Mouse (Mus musculus) heart, embryonic 13.5 days (tissue): ENCODE measurements around the gene Cat. TPM values are rescaled to one million over a fixed set of nuclear protein-coding genes. Genes with fewer than 3 reads are reported as not detected.
A peak's percentile ranks its signal among the peaks of the same experiment; 100 is the strongest.

Experiments
- ATAC-seq: fragments of 200-750 bp; cut with Nextera tagmentation; 2 replicates; pipeline ENCODE4 v1.8.0; 2017; ENCODE audit warnings: moderate TSS enrichment; ENCODE audit not compliant: insufficient number of reproducible peaks, low FRiP score, low TSS enrichment; ENCODE audit errors: extremely low read depth
- H3K27ac ChIP-seq: fragments of 300-500 bp; sonication (generic); replicated peaks from 2 replicates; pipeline ENCODE4 v1.5.1; 2015; ENCODE audit warnings: moderate library complexity, mild to moderate bottlenecking, inconsistent platforms
- H3K27me3 ChIP-seq: fragments of 300-500 bp; sonication (generic); replicated peaks from 2 replicates; pipeline ENCODE4 v1.6.1; 2015; ENCODE audit warnings: mild to moderate bottlenecking, inconsistent platforms
- H3K36me3 ChIP-seq: fragments of 300-500 bp; sonication (generic); 2 replicates; pipeline ENCODE4 v1.6.1; 2015; ENCODE audit warnings: mild to moderate bottlenecking, inconsistent platforms
- H3K4me1 ChIP-seq: fragments of 300-500 bp; sonication (generic); 2 replicates; pipeline ENCODE4 v1.6.1; 2015; ENCODE audit warnings: inconsistent platforms
- H3K4me2 ChIP-seq: fragments of 300-500 bp; sonication (generic); 2 replicates; pipeline ENCODE4 v1.6.1; 2015; ENCODE audit warnings: inconsistent platforms, mild to moderate bottlenecking, moderate library complexity
- H3K4me3 ChIP-seq: fragments of 300-500 bp; sonication (generic); 2 replicates; pipeline ENCODE4 v1.5.1; 2015; ENCODE audit warnings: moderate library complexity, mild to moderate bottlenecking, inconsistent platforms
- H3K9ac ChIP-seq: fragments of 300-500 bp; sonication (generic); 2 replicates; pipeline ENCODE4 v1.6.1; 2015; ENCODE audit warnings: inconsistent platforms, mild to moderate bottlenecking, moderate library complexity
- H3K9me3 ChIP-seq: fragments of 300-500 bp; sonication (generic); 2 replicates; pipeline ENCODE4 v1.6.1; 2016; ENCODE audit warnings: inconsistent platforms
- WGBS: fragments of 180-500 bp; shearing (Covaris S2); methylation state at CpG from one replicate; pipeline ENCODE4 v1.1.7; 2015; ENCODE audit warnings: mixed read lengths; 5-methylcytosine and 5-hydroxymethylcytosine counted together
- polyA plus RNA-seq: library from polyadenylated mRNA; unstranded; fragments of >200 nt; fragmentation: Nextera tagmentation; extraction: Ambion mirVana; gene quantifications from 2 replicates; pipeline ENCODE4 v1.2.1, GENCODE M21; 2015

The Cat gene
- polyA plus RNA-seq, 1 experiment from 2014 or later = 81.0 TPM

DNA sequence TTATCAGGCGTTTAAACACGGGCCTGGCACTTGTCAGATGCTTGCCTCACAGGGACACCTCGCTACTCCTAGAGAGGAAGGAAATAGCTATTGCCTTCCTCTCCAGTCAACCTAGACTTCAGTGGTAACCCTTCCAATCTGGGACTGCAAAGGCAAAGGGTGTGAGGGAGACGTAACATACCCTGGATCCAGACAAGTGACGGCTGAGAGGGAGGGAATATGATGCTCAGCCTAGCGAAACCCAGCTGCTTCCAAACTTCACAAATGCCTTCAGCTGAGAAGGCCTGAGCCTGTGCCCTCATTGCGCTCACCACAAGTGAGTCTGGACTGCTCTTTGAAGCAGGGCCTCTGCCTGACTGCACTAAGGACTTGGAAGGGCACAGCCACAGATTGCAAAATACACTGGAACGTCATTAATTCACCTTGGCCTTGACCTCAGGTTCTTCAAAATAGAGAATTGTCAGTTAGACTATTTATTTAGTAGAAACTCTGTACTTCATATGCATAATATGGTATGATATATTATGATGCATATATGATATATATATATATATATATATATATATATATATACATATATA lies 52.2 kb downstream of the Cat start:
- no peak for ATAC-seq
- 22% methylated on average over 8 of the region's 8 CpGs for WGBS

DNA sequence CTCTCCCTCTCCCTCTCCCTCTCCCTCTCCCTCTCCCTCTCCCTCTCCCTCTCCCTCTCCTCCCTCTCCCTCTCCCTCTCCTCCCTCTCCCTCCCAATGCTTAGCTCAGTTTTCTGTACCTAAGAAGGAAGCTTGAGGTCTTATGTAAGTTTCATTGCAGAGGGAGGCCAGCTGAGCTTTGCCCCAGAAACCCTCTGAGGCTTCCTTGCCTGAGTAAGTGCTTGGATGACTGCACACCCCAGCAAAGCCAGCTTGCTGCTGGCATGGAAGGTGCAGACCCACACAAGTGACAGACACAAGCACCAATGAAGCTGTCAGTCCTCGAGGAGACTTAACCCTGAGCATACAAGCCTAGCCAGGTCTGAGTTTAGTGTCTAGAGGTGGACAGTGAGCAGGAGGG lies 54.2 kb downstream of the Cat start:
- no peak overlapping the region for H3K4me3 ChIP-seq
- no peak overlapping the region for H3K4me2 ChIP-seq
- H3K9me3 ChIP-seq = no peaks in the 10 kb centered on the region
- H3K9ac ChIP-seq = no peak overlapping the region
- H3K27ac ChIP-seq = no peak overlapping the region
- H3K36me3 ChIP-seq = no peaks in the 10 kb centered on the region
- 21% methylated on average over 1 of the region's 1 CpGs for WGBS
- H3K27me3 ChIP-seq = 0 out of 2 replicates have a peak, but pooled peaks cover 7% of the 10 kb centered on the region
- no peak for ATAC-seq
- H3K4me1 ChIP-seq = peaks cover 14% of the 10 kb centered on the region

More for the DNA sequence above, 52.2 kb downstream of the Cat start:
- Histone ChIP-seq H3K4me1 (peaks cover 30% of the 10 kb centered on the region), H3K27me3 (0 out of 2 replicates have a peak, but pooled peaks cover 6% of the 10 kb centered on the region), H3K9me3 (no peaks in the 10 kb centered on the region), H3K9ac (no peak overlapping the region), H3K4me3 (no peak overlapping the region), H3K36me3 (no peaks in the 10 kb centered on the region), H3K27ac (peak overlapping the region; percentile 62), H3K4me2 (no peak overlapping the region)

DNA sequence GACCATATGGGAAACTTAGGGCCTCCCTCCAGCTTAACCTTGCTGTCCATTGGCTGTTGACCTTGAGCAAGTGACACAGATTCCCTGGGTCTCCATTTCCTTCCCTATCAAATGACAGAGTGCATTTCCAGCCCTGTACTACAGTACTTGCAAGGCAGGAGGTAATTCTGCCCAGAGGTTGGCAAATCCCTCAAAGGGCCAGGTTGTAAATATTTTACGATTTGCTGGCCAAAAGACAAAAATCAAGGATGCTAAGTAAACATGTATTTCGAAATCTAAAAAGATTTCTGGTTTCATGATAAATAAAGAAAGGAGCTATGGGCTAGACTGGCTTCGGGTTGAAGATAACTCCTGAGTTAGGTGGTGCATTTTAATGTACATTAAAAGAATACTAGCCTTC lies 56.6 kb downstream of the Cat start:
- Histone ChIP-seq H3K27me3 (0 out of 2 replicates have a peak, but pooled peaks cover 9% of the 10 kb centered on the region), H3K9ac (no peak overlapping the region), H3K4me1 (peaks cover 18% of the 10 kb centered on the region), H3K4me2 (no peak overlapping the region), H3K27ac (no peak overlapping the region), H3K4me3 (no peak overlapping the region), H3K36me3 (no peaks in the 10 kb centered on the region), H3K9me3 (no peaks in the 10 kb centered on the region)
- ATAC-seq = no peak
- WGBS = 86% methylated on average over 3 of the region's 3 CpGs

DNA sequence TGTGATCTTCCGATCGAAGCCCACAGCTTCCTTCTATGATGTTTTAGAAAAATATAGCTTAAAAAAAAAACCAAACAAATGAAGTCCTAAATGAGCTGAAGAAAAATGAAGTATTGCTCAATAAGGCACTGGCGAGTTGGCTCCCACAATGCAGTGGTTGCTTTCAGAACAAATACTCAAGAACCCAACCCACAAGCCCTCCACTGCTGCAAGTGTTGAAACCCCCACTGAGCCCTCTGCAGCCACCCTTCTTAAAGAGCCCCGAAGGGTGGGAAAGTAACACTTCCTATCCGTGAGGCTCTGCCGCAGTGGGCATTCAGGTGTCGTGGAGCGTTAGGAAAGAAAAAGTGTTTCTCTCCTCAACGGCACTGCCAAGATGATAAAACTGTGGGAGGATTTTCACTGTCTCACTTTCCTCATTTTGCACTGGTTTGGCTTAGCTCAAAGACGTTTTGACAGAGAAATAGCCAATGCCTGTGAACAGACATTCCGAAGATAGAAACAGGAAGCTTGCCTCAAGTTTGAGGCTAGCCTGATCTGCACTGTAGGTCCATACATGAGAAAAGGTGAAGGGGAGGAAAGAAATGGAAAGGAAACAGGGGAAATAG lies 59.4 kb downstream of the Cat start:
- no peak overlapping the region for H3K4me3 ChIP-seq
- 0 out of 2 replicates have a peak, but pooled peaks cover 9% of the 10 kb centered on the region for H3K27me3 ChIP-seq
- H3K9ac ChIP-seq = no peak overlapping the region
- no peaks in the 10 kb centered on the region for H3K9me3 ChIP-seq
- ATAC-seq = no peak
- WGBS = 61% methylated on average over 11 of the region's 11 CpGs
- no peaks in the 10 kb centered on the region for H3K36me3 ChIP-seq
- no peak overlapping the region for H3K27ac ChIP-seq
- peaks cover 13% of the 10 kb centered on the region for H3K4me1 ChIP-seq
- H3K4me2 ChIP-seq = no peak overlapping the region

DNA sequence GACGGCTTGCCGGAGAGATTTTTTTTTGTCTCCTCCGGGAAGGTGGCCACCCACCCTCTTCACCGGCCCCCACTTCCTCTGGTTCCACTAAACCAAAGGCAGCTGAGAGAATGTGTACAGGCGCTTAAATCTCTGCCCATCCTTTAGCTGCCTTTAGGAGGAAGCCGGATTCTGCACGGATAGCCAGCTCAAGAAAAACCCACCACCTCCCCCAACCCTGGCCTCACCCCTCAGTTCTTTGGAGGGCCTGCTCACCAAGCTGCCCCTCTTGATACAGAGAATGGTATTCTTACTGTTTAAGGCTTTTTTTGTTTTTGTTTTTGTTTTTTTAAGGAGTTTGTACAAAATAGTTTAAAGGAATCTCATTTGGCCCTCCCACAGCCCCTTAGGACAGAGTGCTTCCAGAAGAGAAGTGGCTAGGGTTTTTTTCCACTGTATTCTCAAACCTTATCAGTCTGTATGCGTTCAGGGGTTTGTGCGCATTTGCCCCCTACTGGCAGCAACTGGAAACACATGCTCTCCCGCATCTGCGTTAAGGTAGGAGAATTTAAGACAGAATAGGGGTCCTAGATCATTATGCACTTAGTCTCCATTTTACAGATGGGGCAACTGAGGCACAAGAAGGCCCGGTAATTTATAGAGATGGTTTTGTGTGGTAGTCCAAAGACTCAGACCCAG lies 60.5 kb downstream of the Cat start:
- Histone ChIP-seq H3K9me3 (no peaks in the 10 kb centered on the region), H3K27ac (no peak overlapping the region), H3K4me1 (peaks cover 13% of the 10 kb centered on the region), H3K4me3 (no peak overlapping the region), H3K4me2 (peak overlapping the region; percentile 4; the same call in 1 of the 2 replicates), H3K9ac (peak overlapping the region; percentile 24; the same call in 1 of the 2 replicates), H3K27me3 (0 out of 2 replicates have a peak, but pooled peaks cover 3% of the 10 kb centered on the region), H3K36me3 (no peaks in the 10 kb centered on the region)
- ATAC-seq = no peak
- 22% methylated on average over 12 of the region's 12 CpGs for WGBS

DNA sequence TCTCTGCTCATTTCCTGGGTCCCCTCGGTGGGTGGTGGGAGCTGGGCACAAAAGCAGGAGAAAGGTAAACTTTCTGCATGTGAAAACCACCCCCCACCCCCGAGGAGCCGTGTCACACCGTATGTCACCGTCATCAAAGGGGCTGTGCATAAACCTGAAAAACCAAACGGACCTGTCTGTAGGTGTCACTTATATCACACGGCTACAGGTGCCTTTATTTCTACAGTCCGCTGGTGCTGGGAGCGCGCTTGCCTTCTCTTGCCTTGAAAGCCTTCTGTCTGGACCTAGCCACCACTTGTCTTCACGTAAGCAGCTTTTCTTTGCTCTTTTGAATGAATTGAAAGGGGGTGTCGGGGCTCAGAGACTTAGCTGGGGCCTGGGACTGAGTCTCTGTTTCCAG lies 61.1 kb downstream of the Cat start:
- Histone ChIP-seq H3K36me3 (no peaks in the 10 kb centered on the region), H3K27me3 (0 out of 2 replicates have a peak, but pooled peaks cover 3% of the 10 kb centered on the region), H3K9ac (peak overlapping the region; percentile 24; the same call in 1 of the 2 replicates), H3K27ac (no peak overlapping the region), H3K9me3 (no peaks in the 10 kb centered on the region), H3K4me1 (peaks cover 13% of the 10 kb centered on the region), H3K4me2 (peak overlapping the region; percentile 4; the same call in 1 of the 2 replicates), H3K4me3 (no peak overlapping the region)
- ATAC-seq = no peak
- WGBS = 69% methylated on average over 12 of the region's 12 CpGs

DNA sequence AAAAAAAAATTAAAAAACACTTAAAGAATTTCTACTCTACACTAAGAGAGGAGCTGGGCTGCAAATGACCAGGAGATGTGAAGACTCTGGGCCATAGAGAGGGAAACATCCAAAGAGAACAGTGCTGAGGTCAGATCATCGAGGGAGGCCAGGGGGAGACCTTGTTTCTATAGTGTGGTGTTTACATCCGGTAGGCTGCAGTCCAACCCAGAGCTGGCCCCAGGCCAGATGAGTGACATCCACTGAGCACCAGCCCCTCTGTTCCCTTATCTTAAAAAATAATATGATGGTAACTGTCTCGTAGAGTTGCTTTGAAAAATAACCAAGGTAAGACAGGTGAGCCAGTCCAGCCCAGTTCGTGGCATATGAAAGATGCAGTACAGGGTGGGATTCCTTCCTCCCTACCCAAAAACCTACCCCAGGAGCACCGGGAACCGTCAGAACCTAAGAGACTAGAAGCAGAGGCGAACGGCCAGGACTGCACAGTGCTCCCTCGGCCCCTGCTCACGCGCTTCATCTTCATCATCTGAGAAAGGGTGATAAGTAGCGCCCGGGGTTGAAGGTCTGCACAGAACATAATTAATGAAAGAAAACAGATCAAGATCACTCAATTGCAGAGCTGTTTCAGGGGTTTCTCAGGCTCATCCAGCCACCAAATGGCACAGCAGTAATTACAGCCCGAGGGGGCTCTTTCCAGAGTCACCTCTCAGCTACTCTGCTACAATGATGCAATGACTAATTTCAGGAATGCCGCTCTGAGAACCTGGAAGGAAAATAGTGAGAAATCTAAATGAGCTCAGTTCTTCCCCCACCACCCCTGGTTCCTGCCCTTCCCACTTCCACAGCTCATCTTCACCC lies 64.1 kb downstream of the Cat start:
- H3K4me2 ChIP-seq = no peak overlapping the region
- no peak overlapping the region for H3K4me3 ChIP-seq
- H3K27me3 ChIP-seq = 0 out of 2 replicates have a peak, but pooled peaks cover 3% of the 10 kb centered on the region
- H3K4me1 ChIP-seq = peaks cover 14% of the 10 kb centered on the region
- H3K27ac ChIP-seq = no peak overlapping the region
- no peaks in the 10 kb centered on the region for H3K36me3 ChIP-seq
- H3K9me3 ChIP-seq = no peaks in the 10 kb centered on the region
- ATAC-seq = no peak
- no peak overlapping the region for H3K9ac ChIP-seq
- 51% methylated on average over 15 of the region's 15 CpGs for WGBS

DNA sequence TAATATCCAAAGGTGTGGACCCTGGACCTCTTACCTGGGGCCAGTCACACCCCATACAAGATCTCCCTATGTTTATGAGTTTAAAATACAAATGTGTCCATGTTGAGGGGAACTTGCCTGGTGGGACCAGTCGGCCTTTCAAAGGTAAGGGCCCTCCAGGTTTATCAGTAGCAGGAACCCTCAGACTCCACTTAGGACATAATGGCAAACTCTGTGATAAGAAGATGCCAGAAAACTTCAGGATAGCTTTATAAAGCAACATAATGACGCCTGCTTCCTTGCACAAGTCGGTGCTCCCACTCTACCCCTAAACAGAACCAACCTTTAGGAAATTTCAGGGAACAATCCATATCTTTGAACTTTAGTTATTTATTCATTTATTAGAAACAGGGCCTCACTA lies 69.2 kb downstream of the Cat start:
- 35% methylated on average over 3 of the region's 3 CpGs for WGBS
- Histone ChIP-seq H3K4me3 (no peak overlapping the region), H3K27me3 (0 out of 2 replicates have a peak, but pooled peaks cover 3% of the 10 kb centered on the region), H3K9ac (no peak overlapping the region), H3K27ac (no peak overlapping the region), H3K4me2 (no peak overlapping the region), H3K36me3 (no peaks in the 10 kb centered on the region), H3K4me1 (peaks cover 18% of the 10 kb centered on the region), H3K9me3 (no peaks in the 10 kb centered on the region)
- no peak for ATAC-seq

DNA sequence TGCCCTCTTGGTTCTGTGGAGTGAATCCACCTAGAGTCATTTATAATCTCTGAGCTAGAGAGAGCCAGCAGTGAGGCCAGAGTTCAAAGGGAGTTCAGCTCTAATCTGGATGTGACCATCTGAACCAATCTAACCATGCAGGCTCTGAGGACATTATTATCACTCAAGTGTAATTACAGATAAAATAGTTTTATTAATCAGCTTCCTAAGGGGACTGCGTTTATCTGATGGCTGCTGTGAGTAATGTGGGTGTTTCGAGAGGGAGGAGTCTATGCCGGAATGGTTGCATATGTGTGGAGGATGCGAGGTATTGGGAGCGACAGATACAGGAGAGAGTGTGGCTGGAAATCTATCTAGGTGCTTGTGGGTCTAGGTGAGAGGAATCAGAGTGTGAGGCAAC lies 71.6 kb downstream of the Cat start:
- H3K9me3 ChIP-seq = no peaks in the 10 kb centered on the region
- H3K4me3 ChIP-seq = no peak overlapping the region
- ATAC-seq = no peak
- WGBS = 56% methylated on average over 5 of the region's 5 CpGs
- no peak overlapping the region for H3K9ac ChIP-seq
- H3K27me3 ChIP-seq = 0 out of 2 replicates have a peak, but pooled peaks cover 3% of the 10 kb centered on the region
- no peaks in the 10 kb centered on the region for H3K36me3 ChIP-seq
- H3K4me1 ChIP-seq = peaks cover 16% of the 10 kb centered on the region
- no peak overlapping the region for H3K27ac ChIP-seq
- H3K4me2 ChIP-seq = no peak overlapping the region

DNA sequence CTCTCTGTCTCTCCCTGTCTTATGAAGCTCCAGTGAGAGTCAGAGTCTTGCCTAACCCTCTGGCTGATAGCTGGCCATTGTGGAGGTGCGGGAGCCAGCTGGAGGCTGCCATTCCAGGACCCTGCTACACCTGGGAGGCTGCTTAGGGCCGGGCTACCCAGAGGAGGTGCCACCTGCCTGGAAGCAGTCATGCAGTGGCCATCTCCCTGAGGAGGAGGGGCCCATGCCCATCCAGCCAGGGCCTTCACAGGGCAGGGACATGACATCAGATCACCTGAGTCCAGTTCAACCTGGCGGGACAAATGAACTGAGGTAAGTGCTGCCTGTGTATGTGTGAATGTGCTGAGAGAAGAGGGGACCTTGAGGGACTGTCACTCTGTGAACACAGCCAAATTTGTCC lies 73.1 kb downstream of the Cat start:
- Histone ChIP-seq H3K4me3 (no peak overlapping the region), H3K9ac (no peak overlapping the region), H3K9me3 (no peaks in the 10 kb centered on the region), H3K27me3 (0 out of 2 replicates have a peak, but pooled peaks cover 3% of the 10 kb centered on the region), H3K27ac (no peak overlapping the region), H3K4me1 (peaks cover 16% of the 10 kb centered on the region), H3K4me2 (no peak overlapping the region), H3K36me3 (no peaks in the 10 kb centered on the region)
- WGBS = 75% methylated on average over 3 of the region's 3 CpGs
- no peak for ATAC-seq

DNA sequence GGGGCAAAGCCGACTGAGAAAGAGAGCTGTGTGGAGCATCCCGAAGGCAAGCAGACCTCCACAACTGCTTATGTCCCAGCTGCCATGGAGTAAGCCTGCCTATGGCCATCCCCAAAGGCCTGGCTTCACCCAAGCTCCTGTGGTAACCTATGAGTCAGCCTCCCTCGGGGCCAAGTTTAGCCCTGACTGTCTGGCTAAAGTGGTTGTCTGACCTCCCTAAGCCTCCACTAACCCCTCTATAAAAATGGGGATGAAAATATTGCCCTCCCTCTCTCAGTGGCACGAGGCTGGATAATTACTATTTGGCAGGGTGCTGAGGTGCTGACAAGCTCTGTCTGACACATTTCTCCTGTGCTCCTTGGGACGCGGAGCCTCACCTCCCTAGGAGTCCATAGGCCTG lies 73.6 kb downstream of the Cat start, which contains the start of gene Elf5:
Elf5 (plus strand) TSS at position 341 of the 400 bp plus-strand sequence.
- peaks cover 16% of the 10 kb centered on the region for H3K4me1 ChIP-seq
- no peak within 1 kb of the TSS for H3K4me3 ChIP-seq
- H3K27ac ChIP-seq = no peak within 1 kb of the TSS
- no peak within 1 kb of the TSS for H3K4me2 ChIP-seq
- H3K36me3 ChIP-seq = no peaks in the 10 kb centered on the region
- H3K9ac ChIP-seq = no peak within 1 kb of the TSS
- no peaks in the 10 kb centered on the region for H3K9me3 ChIP-seq
- WGBS = 61% methylated on average over 6 of the region's 6 CpGs
- no peak for ATAC-seq
- H3K27me3 ChIP-seq = 0 out of 2 replicates have a peak, but pooled peaks cover 3% of the 10 kb centered on the region
